Mouse (Mus musculus): ENCODE data around the gene Islr2. TPM values are rescaled to one million over a fixed set of nuclear protein-coding genes. Genes with fewer than 3 reads are reported as not detected.

Gene Islr2
- polyA plus RNA-seq, 1 experiment = 0.07 TPM

- no peaks in the 10 kb centered on the region for H3K79me3 ChIP-seq (ENCODE audit: low read depth)
- no peak for TF ChIP-seq CTCF (IDR thresholded peaks at IDR 0.05; ENCODE audit: control insufficient read depth, insufficient read depth, insufficient read length)
- no peak for TF ChIP-seq MYOD1 (IDR thresholded peaks at IDR 0.05; ENCODE audit: control insufficient read depth, insufficient read length, low read depth)
- TF ChIP-seq USF1 (IDR thresholded peaks at IDR 0.05; ENCODE audit: low read depth) = no peak
- TF ChIP-seq CEBPB (IDR thresholded peaks at IDR 0.05; ENCODE audit: low read depth) = no peak
- no peak for TF ChIP-seq MAX (IDR thresholded peaks at IDR 0.05)
- TF ChIP-seq MYOG (IDR thresholded peaks at IDR 0.05; ENCODE audit: control insufficient read depth, extremely low read depth, insufficient read length) = no peak
- TF ChIP-seq FOSL1 (IDR thresholded peaks at IDR 0.05; ENCODE audit: insufficient read depth, low read length, poor library complexity, severe bottlenecking) = no peak
- no peaks in the 10 kb centered on the region for H3K27me3 ChIP-seq (ENCODE audit: control insufficient read depth, insufficient read depth, insufficient read length)
- H3K79me2 ChIP-seq (ENCODE audit: control insufficient read depth, insufficient read depth) = no peaks in the 10 kb centered on the region
- no peak overlapping the region for H3ac ChIP-seq (ENCODE audit: control insufficient read depth, insufficient read length, low read depth)
- no peak overlapping the region for H3K4me3 ChIP-seq (ENCODE audit: insufficient read depth, poor library complexity, severe bottlenecking)
- no peaks in the 10 kb centered on the region for H3K36me3 ChIP-seq (ENCODE audit: control insufficient read depth, insufficient read depth)
These were observed 47.1 kb downstream of the Islr2 start for GRCm38 (mm10) chr9:58156819-58157560.

- H3ac ChIP-seq (ENCODE audit: control insufficient read depth, insufficient read length, low read depth) = no peak overlapping the region
- no peak for TF ChIP-seq FOSL1 (IDR thresholded peaks at IDR 0.05; ENCODE audit: insufficient read depth, low read length, poor library complexity, severe bottlenecking)
- no peak for TF ChIP-seq MAX (IDR thresholded peaks at IDR 0.05)
- TF ChIP-seq MYOG (IDR thresholded peaks at IDR 0.05; ENCODE audit: control insufficient read depth, extremely low read depth, insufficient read length) = no peak
- TF ChIP-seq CEBPB (IDR thresholded peaks at IDR 0.05; ENCODE audit: low read depth) = no peak
- no peak for TF ChIP-seq USF1 (IDR thresholded peaks at IDR 0.05; ENCODE audit: low read depth)
- TF ChIP-seq CTCF (IDR thresholded peaks at IDR 0.05; ENCODE audit: control insufficient read depth, insufficient read depth, insufficient read length) = no peak
- TF ChIP-seq MYOD1 (IDR thresholded peaks at IDR 0.05; ENCODE audit: control insufficient read depth, insufficient read length, low read depth) = no peak
- no peaks in the 10 kb centered on the region for H3K79me3 ChIP-seq (ENCODE audit: low read depth)
- H3K36me3 ChIP-seq (ENCODE audit: control insufficient read depth, insufficient read depth) = no peaks in the 10 kb centered on the region
- no peak overlapping the region for H3K4me3 ChIP-seq (ENCODE audit: insufficient read depth, poor library complexity, severe bottlenecking)
- no peaks in the 10 kb centered on the region for H3K79me2 ChIP-seq (ENCODE audit: control insufficient read depth, insufficient read depth)
- no peaks in the 10 kb centered on the region for H3K27me3 ChIP-seq (ENCODE audit: control insufficient read depth, insufficient read depth, insufficient read length)
These were observed 48.8 kb downstream of the Islr2 start for GRCm38 (mm10) chr9:58155366-58155765.

- Histone ChIP-seq H3K79me2 (ENCODE audit: control insufficient read depth, insufficient read depth) (no peaks in the 10 kb centered on the region), H3ac (ENCODE audit: control insufficient read depth, insufficient read length, low read depth) (no peak overlapping the region), H3K27me3 (ENCODE audit: control insufficient read depth, insufficient read depth, insufficient read length) (no peaks in the 10 kb centered on the region), H3K79me3 (ENCODE audit: low read depth) (no peaks in the 10 kb centered on the region), H3K36me3 (ENCODE audit: control insufficient read depth, insufficient read depth) (no peaks in the 10 kb centered on the region), H3K4me3 (ENCODE audit: insufficient read depth, poor library complexity, severe bottlenecking) (no peak overlapping the region)
- TF ChIP-seq USF1 (IDR thresholded peaks at IDR 0.05; ENCODE audit: low read depth) = no peak
- no peak for TF ChIP-seq CTCF (IDR thresholded peaks at IDR 0.05; ENCODE audit: control insufficient read depth, insufficient read depth, insufficient read length)
- no peak for TF ChIP-seq MAX (IDR thresholded peaks at IDR 0.05)
- no peak for TF ChIP-seq MYOD1 (IDR thresholded peaks at IDR 0.05; ENCODE audit: control insufficient read depth, insufficient read length, low read depth)
- no peak for TF ChIP-seq FOSL1 (IDR thresholded peaks at IDR 0.05; ENCODE audit: insufficient read depth, low read length, poor library complexity, severe bottlenecking)
- TF ChIP-seq CEBPB (IDR thresholded peaks at IDR 0.05; ENCODE audit: low read depth) = no peak
- no peak for TF ChIP-seq MYOG (IDR thresholded peaks at IDR 0.05; ENCODE audit: control insufficient read depth, extremely low read depth, insufficient read length)
These were observed 51.0 kb downstream of the Islr2 start for GRCm38 (mm10) chr9:58153095-58153494.

- Histone ChIP-seq H3K27me3 (ENCODE audit: control insufficient read depth, insufficient read depth, insufficient read length) (no peaks in the 10 kb centered on the region), H3K36me3 (ENCODE audit: control insufficient read depth, insufficient read depth) (no peaks in the 10 kb centered on the region)
- no peak for TF ChIP-seq FOSL1 (IDR thresholded peaks at IDR 0.05; ENCODE audit: insufficient read depth, low read length, poor library complexity, severe bottlenecking)
- TF ChIP-seq CEBPB (IDR thresholded peaks at IDR 0.05; ENCODE audit: low read depth) = no peak
- no peak for TF ChIP-seq MYOG (IDR thresholded peaks at IDR 0.05; ENCODE audit: control insufficient read depth, extremely low read depth, insufficient read length)
- TF ChIP-seq CTCF (IDR thresholded peaks at IDR 0.05; ENCODE audit: control insufficient read depth, insufficient read depth, insufficient read length) = no peak
- TF ChIP-seq MAX (IDR thresholded peaks at IDR 0.05) = no peak
- TF ChIP-seq MYOD1 (IDR thresholded peaks at IDR 0.05; ENCODE audit: control insufficient read depth, insufficient read length, low read depth) = no peak
- TF ChIP-seq USF1 (IDR thresholded peaks at IDR 0.05; ENCODE audit: low read depth) = no peak
These were observed 53.3 kb downstream of the Islr2 start for GRCm38 (mm10) chr9:58150733-58151361.

GRCm38 (mm10) chr9:58148806-58149205 is 55.3 kb downstream of the Islr2 start:
- Histone ChIP-seq H3ac (ENCODE audit: control insufficient read depth, insufficient read length, low read depth) (no peak overlapping the region), H3K79me2 (ENCODE audit: control insufficient read depth, insufficient read depth) (no peaks in the 10 kb centered on the region), H3K4me3 (ENCODE audit: insufficient read depth, poor library complexity, severe bottlenecking) (no peak overlapping the region), H3K36me3 (ENCODE audit: control insufficient read depth, insufficient read depth) (no peaks in the 10 kb centered on the region), H3K79me3 (ENCODE audit: low read depth) (no peaks in the 10 kb centered on the region), H3K27me3 (ENCODE audit: control insufficient read depth, insufficient read depth, insufficient read length) (no peaks in the 10 kb centered on the region)
- no peak for TF ChIP-seq MYOG (IDR thresholded peaks at IDR 0.05; ENCODE audit: control insufficient read depth, extremely low read depth, insufficient read length)
- TF ChIP-seq MAX (IDR thresholded peaks at IDR 0.05) = no peak
- TF ChIP-seq FOSL1 (IDR thresholded peaks at IDR 0.05; ENCODE audit: insufficient read depth, low read length, poor library complexity, severe bottlenecking) = no peak
- no peak for TF ChIP-seq USF1 (IDR thresholded peaks at IDR 0.05; ENCODE audit: low read depth)
- TF ChIP-seq CTCF (IDR thresholded peaks at IDR 0.05; ENCODE audit: control insufficient read depth, insufficient read depth, insufficient read length) = no peak
- no peak for TF ChIP-seq CEBPB (IDR thresholded peaks at IDR 0.05; ENCODE audit: low read depth)
- TF ChIP-seq MYOD1 (IDR thresholded peaks at IDR 0.05; ENCODE audit: control insufficient read depth, insufficient read length, low read depth) = no peak

More at GRCm38 (mm10) chr9:58150733-58151361, 53.3 kb downstream of the Islr2 start:
- Histone ChIP-seq H3K79me2 (ENCODE audit: control insufficient read depth, insufficient read depth) (no peaks in the 10 kb centered on the region), H3K4me3 (ENCODE audit: insufficient read depth, poor library complexity, severe bottlenecking) (no peak overlapping the region), H3ac (ENCODE audit: control insufficient read depth, insufficient read length, low read depth) (no peak overlapping the region), H3K79me3 (ENCODE audit: low read depth) (no peaks in the 10 kb centered on the region)

Small RNAs within 50 kb of the gene (microRNA-seq; reads per million reads assigned to microRNA genes)
- not detected for gene Mir6385 (ENCODE audit: borderline microRNAs expressed)

Other genes starting within 250 kb of the Islr2 start
- 0.04 TPM for gene Cyp11a1, start 197.9 kb downstream of the Islr2 start, polyA plus RNA-seq (2012; fragmentation: generic; extraction: Trizol)
- 0.29 TPM for gene Stra6, start 140.5 kb downstream of the Islr2 start, polyA plus RNA-seq (2012; fragmentation: generic; extraction: Trizol)
- gene Ccdc33, start 85.5 kb downstream of the Islr2 start, polyA plus RNA-seq (2012; fragmentation: generic; extraction: Trizol) = not detected
- 10.3 TPM for gene Islr, start within 50 bp of the Islr2 start, polyA plus RNA-seq (2012; fragmentation: generic; extraction: Trizol)
- gene Pml, start 45.5 kb upstream of the Islr2 start, polyA plus RNA-seq (2012; fragmentation: generic; extraction: Trizol) = 24.3 TPM
- gene Stoml1, start 48.8 kb upstream of the Islr2 start, polyA plus RNA-seq (2012; fragmentation: generic; extraction: Trizol) = 13.4 TPM
- gene Loxl1, start 108.9 kb upstream of the Islr2 start, polyA plus RNA-seq (2012; fragmentation: generic; extraction: Trizol) = 5.1 TPM
- gene Tbc1d21, start 166.1 kb upstream of the Islr2 start, polyA plus RNA-seq (2012; fragmentation: generic; extraction: Trizol) = not detected

Data from C2C12 (cell line).